Mouse (Mus musculus): ENCODE measurements around the gene Kcnn4. TPM values are rescaled to one million over a fixed set of nuclear protein-coding genes. Genes with fewer than 3 reads are reported as not detected.

Gene Kcnn4
- total RNA-seq, 4 experiments from 2014 or later = 0.44 to 1.3 (median 0.69) TPM

DNA sequence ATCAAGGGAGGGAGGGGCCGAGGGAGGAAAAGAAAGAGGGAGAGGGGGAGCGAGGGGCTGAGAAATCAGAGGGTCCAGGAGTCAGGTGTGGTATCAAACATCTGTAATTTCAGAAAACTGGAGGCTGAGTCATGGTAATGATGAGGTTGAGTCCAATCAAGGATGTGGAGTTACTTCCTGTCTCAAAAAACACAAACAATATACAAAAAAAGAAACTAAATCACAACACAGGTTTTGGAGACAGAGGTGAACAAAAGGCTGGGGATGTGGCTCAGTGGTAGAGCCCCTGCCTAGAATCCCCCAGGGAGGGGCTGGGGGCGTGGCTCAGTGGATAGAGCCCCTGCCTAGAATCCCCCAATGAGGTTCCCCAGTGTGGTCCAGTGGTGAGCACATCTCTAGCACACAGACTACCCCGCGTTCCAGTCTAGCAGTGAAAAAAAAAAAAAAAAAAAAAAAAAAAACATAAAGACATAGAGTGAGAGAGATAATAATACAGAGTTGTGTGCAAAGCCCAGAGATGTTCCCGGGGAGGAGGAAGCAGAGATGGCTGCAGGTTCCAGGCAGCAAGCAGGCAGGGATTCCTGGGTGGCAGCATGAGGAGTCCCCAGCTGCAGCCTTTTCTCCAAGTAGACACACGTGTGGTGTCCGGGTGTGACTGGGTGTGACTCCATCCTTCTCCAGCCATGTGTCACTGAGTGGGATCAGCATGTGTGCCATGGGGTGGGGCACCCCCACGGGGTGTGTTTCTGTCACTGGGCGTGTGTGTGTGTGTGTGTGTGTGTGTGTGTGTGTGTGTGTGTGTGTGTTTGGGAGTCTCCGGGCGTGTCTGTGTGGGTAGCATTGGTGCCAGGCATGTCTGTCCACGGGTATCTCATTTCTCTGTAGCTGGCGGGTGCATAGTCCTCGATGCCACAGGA, 3.1 kb upstream of the Kcnn4 start:
- DNase-seq (ENCODE audit: low spot score) = no peak

DNA sequence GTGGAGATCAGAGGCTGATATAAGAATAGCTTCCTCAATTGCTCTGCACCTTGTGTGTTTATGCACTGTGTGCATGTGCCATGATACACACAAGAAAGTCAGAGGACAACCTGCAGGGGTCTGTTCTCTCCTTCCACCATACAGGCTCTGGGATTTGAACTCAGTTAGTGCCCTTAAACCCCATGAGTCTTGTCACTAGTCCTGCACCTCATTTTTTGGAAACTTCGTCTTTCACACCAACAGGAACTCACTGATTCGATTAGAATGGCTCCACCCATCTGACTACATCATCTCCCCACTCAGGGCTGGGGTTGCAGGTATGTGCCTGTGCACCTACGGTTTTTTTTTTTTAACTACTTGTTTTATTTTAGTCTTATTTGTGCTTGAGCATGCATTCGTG, 1.8 kb upstream of the Kcnn4 start:
- DNase-seq (ENCODE audit: low spot score) = no peak

DNA sequence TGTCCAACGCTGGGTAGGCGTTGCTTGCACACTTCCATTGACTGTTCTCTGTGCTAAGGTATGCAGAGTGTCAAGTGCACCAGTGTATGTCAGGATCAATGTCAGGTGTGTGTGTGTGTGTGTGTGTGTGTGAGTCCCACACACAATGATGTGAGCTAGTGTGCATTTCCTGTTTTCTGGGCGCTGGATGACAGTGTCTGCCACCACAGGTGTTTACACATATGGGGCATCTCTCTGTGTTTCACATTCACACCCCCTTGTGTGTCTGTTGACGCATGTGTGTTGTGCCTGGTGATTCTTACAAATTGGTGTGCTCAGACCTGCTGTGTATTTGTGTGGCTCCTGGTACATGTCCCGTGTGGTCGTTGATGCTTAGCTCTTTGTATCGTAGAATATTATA, 1.1 kb upstream of the Kcnn4 start:
- no peak for DNase-seq (ENCODE audit: low spot score)

DNA sequence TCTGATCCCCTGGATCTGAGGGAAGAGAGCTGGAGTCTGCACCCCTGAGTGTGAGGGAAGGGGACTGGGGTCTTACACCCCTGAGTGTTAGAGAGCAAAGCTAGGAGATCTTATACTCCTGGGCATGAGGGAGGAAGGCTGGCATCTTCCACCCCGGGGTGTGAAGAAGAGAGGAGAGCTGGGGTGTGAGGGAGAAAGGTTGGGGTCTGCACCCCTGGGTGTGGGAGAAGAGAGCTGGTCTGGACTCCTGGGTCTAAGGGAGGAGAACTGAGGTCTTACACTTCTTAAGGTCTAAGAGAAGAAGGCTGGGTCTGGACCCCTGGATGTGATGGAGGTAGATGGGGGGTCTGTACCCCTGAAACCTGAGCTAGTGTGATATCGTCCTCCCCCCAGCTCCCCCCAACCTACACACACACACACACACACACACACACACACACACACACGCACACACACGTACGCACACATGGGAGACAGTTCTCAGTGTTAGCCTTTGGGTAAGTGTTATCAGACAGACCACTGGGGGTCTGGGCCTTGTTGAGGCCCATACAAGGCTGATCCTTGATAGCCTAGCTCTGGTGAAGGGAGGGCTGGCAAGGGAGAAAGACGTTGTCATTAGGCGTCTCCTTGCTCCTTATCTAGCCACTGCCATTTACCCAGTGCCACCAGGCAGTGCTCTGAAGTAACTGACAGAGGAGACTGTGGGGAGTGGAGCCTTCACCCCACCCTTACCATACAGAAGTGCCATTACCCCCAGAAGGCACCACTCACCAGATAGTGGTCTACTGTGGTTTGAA, 1.1 kb downstream of the Kcnn4 start:
- DNase-seq (ENCODE audit: low spot score) = no peak

DNA sequence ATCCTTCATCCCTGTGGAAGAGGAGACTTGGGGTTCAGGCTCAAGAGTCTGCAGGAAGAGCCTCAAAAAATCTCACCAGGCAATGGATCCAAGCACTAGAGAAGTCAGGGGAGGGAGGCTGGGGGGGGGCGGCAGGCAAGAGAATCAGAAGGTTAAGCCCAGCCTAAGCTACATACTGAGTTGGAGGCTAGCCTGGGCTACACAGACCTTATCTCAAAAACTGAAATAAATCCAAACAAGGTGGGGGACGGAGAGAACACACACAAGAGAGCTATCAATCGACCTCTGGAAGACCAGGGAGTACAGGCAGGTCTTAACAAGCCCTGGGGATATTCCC, 1.7 kb downstream of the Kcnn4 start:
- DNase-seq (ENCODE audit: low spot score) = no peak

DNA sequence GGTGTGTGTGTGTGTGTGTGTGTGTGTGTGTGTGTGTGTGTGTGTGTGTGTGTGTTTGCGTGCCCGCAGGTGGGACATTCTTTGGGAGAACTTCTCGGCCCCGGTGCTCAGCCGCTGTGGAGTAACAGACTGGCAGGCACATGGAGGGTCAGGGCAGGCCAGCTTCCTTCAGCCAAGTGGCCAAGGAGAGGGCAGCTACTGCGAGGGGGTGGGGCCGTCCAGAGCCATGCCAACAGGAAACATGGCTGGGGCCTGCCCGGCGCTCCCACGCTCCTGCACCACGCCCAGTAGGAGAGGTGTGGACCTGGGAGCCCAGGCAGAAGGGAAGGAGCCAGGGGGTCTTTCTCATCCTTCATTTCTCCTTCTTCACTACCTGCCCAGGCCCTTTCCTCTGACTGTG, 2.2 kb downstream of the Kcnn4 start:
- DNase-seq (ENCODE audit: low spot score) = no peak

DNA sequence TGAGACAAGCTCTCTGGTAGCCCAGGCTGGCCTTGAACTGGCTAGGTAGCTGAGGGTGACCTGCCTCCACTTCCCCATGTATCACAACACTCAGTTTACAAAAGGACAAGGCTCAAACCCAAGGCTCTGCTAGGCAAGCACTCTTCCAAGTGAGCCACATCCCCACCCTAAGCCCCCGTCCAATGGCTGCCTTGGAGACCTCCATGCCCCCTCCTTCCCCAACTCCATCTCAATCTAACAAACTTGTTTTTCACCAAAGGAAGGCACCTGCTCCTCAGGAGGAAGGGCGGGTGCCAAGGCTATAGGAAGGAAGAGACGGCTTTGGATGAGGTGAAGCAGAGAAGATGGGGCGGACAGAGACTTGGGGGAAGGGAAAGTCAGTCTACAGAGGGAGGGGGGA, 2.7 kb downstream of the Kcnn4 start:
- DNase-seq (ENCODE audit: low spot score) = no peak

DNA sequence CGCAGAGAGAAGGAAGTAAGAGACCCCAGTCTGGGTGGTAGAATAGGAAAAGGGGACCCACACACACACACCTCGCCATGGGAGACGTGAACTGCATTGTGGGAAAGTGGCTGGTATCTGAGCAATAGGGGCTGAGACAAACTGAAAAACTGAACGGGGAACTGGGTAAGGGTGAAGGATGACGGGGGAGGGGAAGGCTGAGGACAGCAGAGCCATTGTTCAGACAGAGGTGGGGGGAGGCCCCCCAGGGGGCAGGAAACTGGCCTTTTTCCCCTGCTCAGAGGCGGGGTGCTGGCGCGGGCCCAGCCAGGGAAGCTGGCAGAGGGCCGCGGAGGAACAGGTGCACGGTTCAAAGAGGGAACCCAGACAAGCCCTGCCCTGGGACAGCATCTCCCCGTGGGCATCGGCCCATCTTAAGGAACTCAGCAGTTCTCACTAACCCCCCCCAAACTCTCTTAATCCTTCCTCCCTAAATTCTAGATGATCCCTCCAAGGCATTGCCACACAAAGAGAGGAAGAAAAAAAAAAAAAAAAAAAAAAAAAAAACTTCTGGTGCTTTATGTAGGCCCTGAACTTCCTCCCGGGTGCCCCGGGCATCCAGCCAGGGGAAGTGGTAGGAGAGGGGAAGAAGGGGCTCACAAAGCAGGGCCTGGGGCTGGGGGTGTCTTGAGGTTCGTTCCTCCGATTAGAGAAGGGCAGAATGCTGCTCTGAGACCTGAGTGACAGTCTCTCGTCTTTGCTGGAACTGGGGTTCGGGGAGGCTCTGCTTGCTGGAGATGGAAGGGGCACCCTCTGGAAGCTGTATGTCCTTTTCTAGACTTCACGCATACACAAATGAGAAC, 3.7 kb downstream of the Kcnn4 start:
- no peak for DNase-seq (ENCODE audit: low spot score)

DNA sequence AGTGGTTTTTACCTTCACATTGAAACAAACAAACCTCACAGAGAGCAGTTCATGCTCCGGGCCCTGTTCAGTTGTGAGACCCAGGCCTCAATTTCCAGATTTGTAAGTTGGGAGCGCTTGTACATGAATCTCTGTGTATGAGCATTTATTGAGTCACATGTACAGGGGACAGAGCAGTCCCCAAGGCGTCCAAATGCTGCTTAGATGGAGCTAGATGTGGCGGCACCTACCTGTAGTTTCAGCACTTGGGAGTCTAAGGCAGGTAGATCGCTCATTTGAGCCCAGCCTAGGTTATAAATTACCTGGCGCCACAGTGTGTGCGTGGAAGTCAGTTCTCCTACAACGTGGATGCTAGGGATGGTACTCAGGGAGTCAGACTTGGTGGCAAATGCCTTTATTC, 6.4 kb downstream of the Kcnn4 start:
- DNase-seq (ENCODE audit: low spot score) = no peak

DNA sequence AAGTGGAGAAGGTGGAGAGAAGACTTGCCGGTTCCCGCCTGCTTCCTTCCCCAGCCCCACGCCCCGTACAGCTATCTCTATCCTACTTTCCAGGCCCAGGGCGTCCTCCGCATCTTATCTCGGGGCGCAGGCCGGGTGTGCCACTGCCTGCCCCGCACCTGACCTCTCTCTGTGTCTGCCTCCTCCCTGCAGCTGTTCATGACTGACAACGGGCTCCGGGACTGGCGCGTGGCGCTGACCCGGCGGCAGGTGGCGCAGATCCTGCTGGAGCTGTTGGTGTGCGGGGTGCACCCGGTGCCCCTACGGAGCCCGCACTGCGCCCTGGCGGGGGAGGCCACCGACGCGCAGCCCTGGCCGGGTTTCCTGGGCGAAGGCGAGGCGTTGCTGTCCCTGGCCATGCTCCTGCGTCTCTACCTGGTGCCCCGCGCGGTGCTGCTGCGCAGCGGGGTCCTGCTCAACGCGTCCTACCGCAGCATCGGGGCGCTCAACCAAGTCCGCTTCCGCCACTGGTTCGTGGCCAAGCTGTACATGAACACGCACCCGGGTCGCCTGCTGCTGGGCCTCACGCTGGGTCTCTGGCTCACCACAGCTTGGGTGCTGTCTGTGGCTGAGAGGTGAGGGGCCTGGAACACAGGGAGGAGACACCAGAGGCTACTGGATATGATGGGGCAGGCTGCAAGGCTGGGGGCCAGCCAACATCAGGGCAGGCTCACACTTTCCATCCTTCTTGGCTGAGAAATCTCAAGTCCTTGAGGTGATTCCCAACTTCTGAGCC, 7.2 kb downstream of the Kcnn4 start:
- DNase-seq (ENCODE audit: low spot score) = no peak

DNA sequence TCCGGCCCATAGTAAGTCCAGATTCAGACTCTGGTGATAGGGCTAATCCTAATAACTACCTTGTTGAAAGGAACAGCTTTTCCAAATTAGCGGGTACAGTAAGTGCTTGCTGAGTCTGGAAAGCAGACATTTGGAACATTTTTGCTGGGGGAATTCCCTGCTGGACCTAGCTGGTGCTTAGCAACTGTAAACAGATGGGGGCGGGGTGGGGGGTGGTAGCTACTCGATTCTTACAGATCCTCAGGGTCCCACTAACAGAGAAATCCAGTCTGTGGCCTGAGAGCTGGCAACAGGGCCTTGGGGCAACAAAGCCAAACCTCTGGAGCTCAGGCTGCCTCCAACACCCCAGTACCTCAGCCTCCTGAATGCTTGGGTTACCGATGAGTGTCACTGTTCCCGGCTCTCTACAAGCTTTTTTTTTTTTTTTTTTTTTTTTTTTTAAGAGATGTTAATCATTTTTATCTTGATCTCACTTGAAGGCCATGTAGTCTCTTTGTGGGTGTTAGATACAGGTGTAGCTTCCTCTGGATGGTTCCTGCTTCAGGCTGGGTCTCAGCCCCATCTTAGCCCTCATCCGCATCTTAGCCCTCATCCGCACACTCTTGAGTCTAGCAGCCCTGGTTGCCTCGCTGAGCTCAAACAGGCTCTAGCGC, 8.1 kb downstream of the Kcnn4 start:
- no peak for DNase-seq (ENCODE audit: low spot score)

DNA sequence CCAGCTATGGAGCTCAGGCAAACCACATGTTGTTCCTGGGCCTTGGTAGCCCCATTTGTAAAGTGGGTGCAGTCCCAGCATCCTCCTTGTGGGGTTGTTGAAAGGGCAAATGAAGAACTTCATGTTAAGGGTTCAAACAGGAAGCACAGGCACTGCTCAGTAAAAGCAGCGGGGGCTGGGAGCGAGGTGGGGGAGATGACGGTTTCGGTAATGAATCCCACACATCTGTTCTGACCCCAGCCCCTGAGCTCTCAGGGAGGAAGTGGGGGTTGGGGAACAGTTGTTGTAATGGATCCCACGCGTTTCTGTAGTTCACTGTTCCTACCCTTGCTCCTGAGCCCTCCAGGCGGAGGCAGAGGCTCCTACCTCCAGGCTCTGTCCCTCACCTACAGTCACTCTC, 9.9 kb downstream of the Kcnn4 start:
- DNase-seq (ENCODE audit: low spot score) = no peak

DNA sequence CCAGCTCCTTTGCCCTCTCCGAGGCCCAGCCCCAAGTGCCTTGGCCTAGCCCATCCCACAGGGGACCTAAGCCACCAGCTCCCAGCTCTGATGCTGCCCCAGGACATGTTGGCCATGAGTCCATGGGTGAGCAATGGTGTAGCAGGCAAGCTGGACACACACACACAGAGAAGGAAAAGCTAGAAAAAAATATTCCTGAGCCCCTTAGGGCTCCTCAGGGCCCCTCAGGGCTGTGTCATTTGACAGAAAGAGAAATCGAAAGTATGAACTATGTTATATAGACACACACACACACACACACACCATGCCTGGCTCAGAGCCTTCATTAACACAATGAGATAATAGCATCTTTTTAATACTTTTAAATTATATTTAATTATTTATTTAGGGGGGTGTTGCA, 10.3 kb downstream of the Kcnn4 start:
- no peak for DNase-seq (ENCODE audit: low spot score)

DNA sequence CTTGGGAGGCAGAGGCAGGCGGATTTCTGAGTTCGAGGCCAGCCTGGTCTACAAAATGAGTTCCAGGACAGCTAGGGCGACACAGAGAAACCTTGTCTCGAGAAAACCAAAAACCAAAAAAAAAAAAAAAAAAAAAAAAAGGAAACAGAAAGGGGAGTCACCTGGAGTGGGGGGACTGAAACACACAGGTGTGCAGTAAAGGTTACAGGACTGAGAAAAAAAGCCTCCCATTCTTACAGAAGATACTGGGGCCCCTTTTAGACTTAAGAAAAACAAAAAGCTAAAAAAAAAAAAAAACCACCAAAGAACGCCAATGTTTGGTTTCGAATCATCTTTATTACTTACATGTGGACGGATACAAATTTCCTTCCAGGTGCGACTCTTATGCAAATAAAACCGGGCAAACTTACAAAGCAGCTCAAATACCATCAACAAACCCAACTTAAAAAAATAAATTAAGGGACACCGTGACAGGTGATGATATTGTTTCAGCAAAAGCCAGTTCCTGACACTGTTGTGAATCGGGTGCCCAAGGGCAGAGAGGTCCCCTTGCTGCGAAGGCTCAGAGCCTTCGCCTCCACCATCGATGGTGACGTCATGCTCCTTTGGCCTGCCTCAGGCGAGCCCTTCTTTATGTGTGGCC, 12.8 kb downstream of the Kcnn4 start:
- DNase-seq (ENCODE audit: low spot score) = no peak

DNA sequence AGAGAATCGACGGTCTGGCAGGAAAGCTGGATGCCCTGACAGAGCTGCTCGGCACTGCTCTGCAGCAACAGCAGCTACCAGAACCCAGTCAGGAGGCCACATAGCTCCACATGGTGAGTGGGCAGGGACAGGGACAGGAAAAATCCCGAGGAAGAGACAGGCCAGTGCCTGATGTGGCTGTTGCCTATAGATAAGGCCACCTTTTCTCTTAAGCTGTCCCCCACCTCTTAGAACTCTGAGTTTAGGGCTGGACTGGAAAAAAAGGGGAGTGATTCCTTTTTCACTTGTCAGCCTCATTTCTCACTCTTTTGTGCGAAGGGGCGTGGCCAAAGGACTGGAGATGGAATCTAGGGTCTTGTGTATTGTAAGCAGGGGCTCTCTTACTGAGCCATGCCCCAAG, 14.0 kb downstream of the Kcnn4 start:
- DNase-seq (ENCODE audit: low spot score) = no peak

DNA sequence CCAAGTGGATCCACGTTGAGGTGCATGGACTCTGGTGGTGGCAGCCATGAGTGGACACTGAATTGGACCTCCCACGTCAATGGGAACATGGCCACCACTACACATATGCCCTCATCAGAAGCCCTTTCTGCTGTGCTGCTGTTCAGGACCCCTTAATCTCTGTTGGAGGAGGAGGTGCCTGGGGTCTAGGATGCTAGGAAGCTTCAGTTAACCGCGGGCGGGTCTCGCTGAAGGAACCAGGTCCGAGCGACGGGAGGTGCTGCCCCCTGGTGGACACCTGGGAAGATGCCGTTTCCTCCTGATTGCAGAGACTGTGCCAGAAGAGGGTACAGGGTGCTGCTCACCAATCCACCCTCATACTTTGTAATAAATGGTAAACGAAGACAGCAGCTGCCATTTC, 14.8 kb downstream of the Kcnn4 start:
- DNase-seq (ENCODE audit: low spot score) = no peak

DNA sequence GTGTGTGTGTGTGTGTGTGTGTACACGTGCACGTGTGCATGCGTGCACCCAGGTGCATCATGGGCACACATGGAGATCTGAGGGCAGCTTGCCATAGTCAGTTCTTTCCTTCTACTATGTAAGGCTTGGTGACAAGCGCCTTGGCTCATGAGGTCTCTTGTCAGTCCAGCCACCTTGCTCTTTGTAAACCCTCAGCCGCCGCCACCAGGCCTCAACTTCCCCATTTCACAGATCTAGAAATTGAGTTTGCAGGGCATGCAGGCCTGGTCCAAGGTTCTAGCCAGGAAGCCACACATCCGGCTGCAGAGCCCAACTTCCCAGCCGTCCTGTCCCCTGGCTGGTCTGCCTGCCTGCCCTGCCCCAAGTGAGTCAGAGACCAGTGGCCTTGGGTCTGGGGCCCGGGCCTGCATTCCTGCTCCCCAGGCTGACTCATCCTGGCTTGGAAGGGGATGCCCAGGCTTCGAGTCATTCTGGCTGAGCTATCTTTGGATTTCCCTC, 17.0 kb downstream of the Kcnn4 start:
- peak; percentile 33 for DNase-seq (ENCODE audit: low spot score)

DNA sequence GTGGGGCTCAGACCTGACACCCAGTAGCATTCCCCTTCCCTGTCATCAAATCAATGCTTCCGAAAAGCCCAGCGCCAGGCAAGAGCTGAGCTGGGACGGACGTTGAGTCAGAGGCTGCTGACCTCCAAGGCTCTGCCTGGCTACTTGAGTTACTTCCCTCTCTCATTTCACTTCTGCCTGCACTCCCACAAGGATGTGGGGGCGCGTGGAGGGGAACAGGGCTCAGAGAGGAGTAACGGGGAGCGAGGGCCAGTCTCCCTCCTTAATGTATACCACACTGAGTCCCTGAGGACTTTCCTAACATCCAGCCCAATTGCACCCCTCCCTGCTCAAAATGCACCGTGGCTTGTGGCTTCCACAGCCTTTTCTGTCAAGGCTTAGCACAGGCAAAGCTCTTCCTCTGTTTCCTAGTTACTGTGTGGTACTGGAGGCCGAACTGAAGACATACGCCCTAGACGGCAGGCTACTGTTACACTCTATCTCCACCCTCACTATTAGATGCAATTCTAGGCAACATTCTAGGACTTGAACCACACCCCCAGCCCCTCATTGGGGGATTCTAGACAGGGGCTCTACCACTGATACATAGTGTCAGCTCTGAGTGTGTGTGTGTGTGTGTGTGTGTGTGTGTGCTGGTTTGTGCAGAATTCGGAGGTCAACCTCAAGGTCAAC, 19.6 kb downstream of the Kcnn4 start:
- DNase-seq (ENCODE audit: low spot score) = no peak

DNA sequence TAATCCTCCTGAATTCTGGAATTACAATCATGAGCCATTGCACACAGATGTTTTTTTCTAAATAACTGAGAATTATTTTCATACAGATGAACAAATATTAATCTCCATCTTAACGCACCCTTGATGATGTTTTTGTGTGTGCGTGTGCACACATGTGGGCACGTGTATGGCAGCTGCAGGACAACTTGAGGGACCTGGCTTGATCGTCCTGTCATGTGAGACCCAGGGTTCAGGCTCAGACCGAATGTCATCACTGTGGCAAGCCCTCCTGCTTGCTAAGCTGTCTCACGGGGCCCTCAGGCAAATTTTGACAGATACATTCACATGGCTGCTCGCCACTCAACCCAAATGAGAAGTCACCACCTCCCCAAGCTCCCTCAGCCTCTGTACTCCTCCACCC, 20.4 kb downstream of the Kcnn4 start:
- DNase-seq (ENCODE audit: low spot score) = no peak

DNA sequence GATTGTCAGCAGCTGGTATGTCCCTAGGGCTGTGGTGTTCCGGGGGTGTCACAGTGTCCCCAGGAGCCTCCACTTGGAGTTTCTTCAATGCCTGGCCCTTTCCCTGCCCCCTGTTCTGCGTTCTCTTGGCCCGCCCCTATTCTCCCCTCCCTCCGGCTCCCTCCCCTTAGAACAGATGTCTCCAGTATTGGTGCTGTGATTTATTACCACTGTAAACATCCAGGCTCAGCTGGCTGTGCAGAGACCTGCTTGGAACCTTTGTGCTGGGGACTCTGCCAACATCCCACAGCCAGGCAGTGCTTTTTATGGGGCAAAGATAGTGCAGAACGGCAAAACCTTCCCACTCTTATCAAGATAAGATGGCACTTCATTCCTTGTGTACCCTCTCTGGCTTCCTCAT, 21.0 kb downstream of the Kcnn4 start:
- DNase-seq (ENCODE audit: low spot score) = no peak

Data from heart, adult 8-10 months (tissue).